ENCODE assay signal across 16 mouse cellular contexts in the genomic region with DNA sequence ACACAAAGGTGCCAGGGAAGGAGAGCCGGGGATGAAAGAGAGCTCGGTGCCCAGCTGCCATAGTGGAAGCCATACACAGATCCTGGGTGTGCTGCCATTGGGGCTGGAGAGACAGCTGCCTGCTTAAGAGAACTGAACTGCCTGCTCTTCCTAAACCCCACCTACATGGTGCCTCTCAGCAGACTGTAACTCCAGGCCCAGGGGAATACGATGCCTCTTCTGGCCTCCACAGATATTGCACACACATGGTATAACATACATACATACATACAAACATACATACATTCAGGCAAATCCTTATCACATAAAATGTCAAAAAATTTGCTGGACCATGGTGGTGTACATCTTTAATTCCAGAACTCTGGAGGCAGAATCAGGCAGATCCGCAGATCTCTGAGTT.
"Had no signal": no experiment of that assay in that cellular context is flagged by ENCODE, and none has a peak within 500 bp of the region (broad histone marks: within the 10 kb centered on the region; RNA-seq: fewer than 3 reads in every experiment).

No protein-coding gene starts in this region.

- DNase-seq: kidney, adult 8-10 months; kidney, postnatal 36 days; layer of hippocampus, adult 9-11 months; layer of hippocampus, postnatal 36 days; retina, postnatal 1 day; right cerebral cortex, postnatal 4 days; spleen, adult 18-20 months; thymus, postnatal 36 days had no signal

- H3K4me1 ChIP-seq: limb, embryonic 15.5 days; stomach, embryonic 15.5 days had no signal

- H3K36me3 ChIP-seq: liver, embryonic 15.5 days had no signal

- H3K27ac ChIP-seq: kidney, postnatal 0 days; limb, embryonic 15.5 days; lung, embryonic 15.5 days; midbrain, embryonic 12.5 days; neural tube, embryonic 13.5 days; stomach, embryonic 15.5 days had no signal

- H3K27me3 ChIP-seq: limb, embryonic 15.5 days; liver, embryonic 15.5 days; lung, embryonic 15.5 days; midbrain, embryonic 12.5 days; neural tube, embryonic 13.5 days; stomach, embryonic 15.5 days had no signal

- H3K4me2 ChIP-seq: limb, embryonic 15.5 days; liver, embryonic 15.5 days; lung, embryonic 15.5 days; midbrain, embryonic 12.5 days; neural tube, embryonic 13.5 days; stomach, embryonic 15.5 days had no signal

- ATAC-seq: midbrain, embryonic 16.5 days had no signal

- H3K9ac ChIP-seq: limb, embryonic 15.5 days; liver, embryonic 15.5 days; lung, embryonic 15.5 days; midbrain, embryonic 12.5 days; neural tube, embryonic 13.5 days; stomach, embryonic 15.5 days had no signal

- H3K4me3 ChIP-seq: limb, embryonic 15.5 days; liver, embryonic 15.5 days; lung, embryonic 15.5 days; midbrain, embryonic 12.5 days; neural tube, embryonic 13.5 days; stomach, embryonic 15.5 days had no signal

- H3K9me3 ChIP-seq: limb, embryonic 15.5 days; liver, embryonic 15.5 days; lung, embryonic 15.5 days; midbrain, embryonic 12.5 days; neural tube, embryonic 13.5 days; stomach, embryonic 15.5 days had no signal
